ENCODE assay signal across 9 mouse cellular contexts in the genomic region with DNA sequence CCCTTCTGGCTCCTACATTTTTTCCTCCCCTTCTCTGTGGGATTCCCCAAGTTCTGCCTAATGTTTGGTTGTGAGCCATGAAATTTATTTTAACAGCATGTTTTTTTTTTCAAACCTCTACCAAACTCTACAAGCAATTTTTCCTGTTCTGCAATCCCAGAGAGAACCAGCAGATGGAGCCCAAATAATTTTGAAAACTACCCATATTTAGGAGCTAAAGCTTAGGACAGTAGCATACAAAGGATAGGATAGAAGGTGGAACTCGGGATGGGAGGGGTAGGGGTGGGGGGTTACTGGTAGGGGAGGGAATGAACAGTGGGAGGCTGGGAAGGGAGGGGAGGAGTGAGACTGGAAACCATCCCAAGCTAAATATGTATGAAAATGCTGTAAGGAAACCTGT. TPM values are rescaled to one million over a fixed set of nuclear protein-coding genes. Genes with fewer than 3 reads are reported as not detected.
A peak's percentile ranks its signal among the peaks of the same experiment; 100 is the strongest.
DNase-seq lines count a peak whose midpoint lies in the region; ATAC-seq and TF ChIP-seq lines count a peak whose summit lies in the region.
"Had no signal": no experiment of that assay in that cellular context is flagged by ENCODE, and none has a peak within 500 bp of the region (broad histone marks: within the 10 kb centered on the region; RNA-seq: fewer than 3 reads in every experiment).

No protein-coding gene starts in this region.

- WGBS in kidney, embryonic 14.5 days = 13% methylated on average over 1 of the region's 1 CpGs
- WGBS in midbrain, postnatal 0 days = 9% methylated on average over 1 of the region's 1 CpGs

- H3K27me3 ChIP-seq in kidney, embryonic 14.5 days (ENCODE audit: control insufficient read depth, insufficient read depth, low read length) = no peaks in the 10 kb centered on the region
- H3K27me3 ChIP-seq in G1E (ENCODE audit: insufficient read depth, low read length) = peaks cover 9% of the 10 kb centered on the region
- no peaks in the 10 kb centered on the region for H3K27me3 ChIP-seq in midbrain, postnatal 0 days (ENCODE audit: insufficient read depth, low read length)
- H3K27me3 ChIP-seq: embryonic facial prominence, embryonic 12.5 days had no signal

- no peaks in the 10 kb centered on the region for H3K9me3 ChIP-seq in kidney, embryonic 14.5 days (ENCODE audit: control insufficient read depth, low read length)
- H3K9me3 ChIP-seq in G1E (replicated peaks) = no peaks in the 10 kb centered on the region
- no peaks in the 10 kb centered on the region for H3K9me3 ChIP-seq in midbrain, postnatal 0 days (ENCODE audit: low read length)
- H3K9me3 ChIP-seq: embryonic facial prominence, embryonic 12.5 days had no signal

- no peak overlapping the region for H3K27ac ChIP-seq in kidney, embryonic 14.5 days (ENCODE audit: low read depth, low read length)
- H3K27ac ChIP-seq in midbrain, postnatal 0 days (ENCODE audit: low read depth, low read length) = no peak overlapping the region
- H3K27ac ChIP-seq: embryonic facial prominence, embryonic 12.5 days had no signal

- H3K4me3 ChIP-seq in kidney, embryonic 14.5 days (ENCODE audit: low read length) = no peak overlapping the region
- no peak overlapping the region for H3K4me3 ChIP-seq in G1E (ENCODE audit: low read depth, low read length)
- no peak overlapping the region for H3K4me3 ChIP-seq in midbrain, postnatal 0 days (ENCODE audit: low read depth, low read length)
- H3K4me3 ChIP-seq: embryonic facial prominence, embryonic 12.5 days had no signal

- no peak overlapping the region for H3K4me2 ChIP-seq in kidney, embryonic 14.5 days (replicated peaks; ENCODE audit: low read depth, low read length)
- no peak overlapping the region for H3K4me2 ChIP-seq in midbrain, postnatal 0 days (ENCODE audit: low read depth, low read length, poor library complexity, severe bottlenecking)
- H3K4me2 ChIP-seq: embryonic facial prominence, embryonic 12.5 days had no signal

- 0 out of 2 replicates have a peak, but pooled peaks have one; percentile 16 for TF ChIP-seq CTCF in G1E (IDR thresholded peaks at IDR 0.05; ENCODE audit: low read depth, low read length)
- peak; percentile 80 for TF ChIP-seq CTCF in midbrain, postnatal 0 days (IDR thresholded peaks at IDR 0.05)

- ATAC-seq in kidney, embryonic 14.5 days (ENCODE audit: low FRiP score, low TSS enrichment) = 0 out of 2 replicates have a peak, but pooled peaks have one; percentile 64
- ATAC-seq in G1E (ENCODE audit: extremely low read depth, insufficient number of reproducible peaks, low FRiP score, poor library complexity, severe bottlenecking) = no peak
- ATAC-seq in midbrain, postnatal 0 days (ENCODE audit: low FRiP score) = no peak

- DNase-seq in adrenal gland, postnatal 14 days = peak; percentile 27
- DNase-seq in adrenal gland, postnatal 25 days = no peak
- DNase-seq in kidney, adult 18-20 months = no peak
- peak; percentile 13 for DNase-seq in G1E (ENCODE audit: low spot score)
- DNase-seq in kidney, postnatal 10 days = peak; percentile 56
- DNase-seq in midbrain, postnatal 0 days (ENCODE audit: low spot score) = peak; percentile 62
- no peak for DNase-seq in ovary, postnatal 36 days (ENCODE audit: low spot score)

- H3K4me1 ChIP-seq in kidney, embryonic 14.5 days (ENCODE audit: control insufficient read depth, insufficient read depth, low read length) = no peaks in the 10 kb centered on the region
- H3K4me1 ChIP-seq in G1E (ENCODE audit: insufficient read depth, low read depth, low read length) = peaks cover 12% of the 10 kb centered on the region
- H3K4me1 ChIP-seq in midbrain, postnatal 0 days (ENCODE audit: insufficient read depth, low read length) = no peaks in the 10 kb centered on the region
- H3K4me1 ChIP-seq: embryonic facial prominence, embryonic 12.5 days had no signal

- H3K9ac ChIP-seq in kidney, embryonic 14.5 days (ENCODE audit: low read depth, low read length) = no peak overlapping the region
- no peak overlapping the region for H3K9ac ChIP-seq in midbrain, postnatal 0 days (replicated peaks; ENCODE audit: low read length, poor library complexity, severe bottlenecking)
- H3K9ac ChIP-seq: embryonic facial prominence, embryonic 12.5 days had no signal

- H3K36me3 ChIP-seq in kidney, embryonic 14.5 days (ENCODE audit: control insufficient read depth, insufficient read depth, low read length) = peaks cover 17% of the 10 kb centered on the region; the same call in 1 of the 2 replicates
- no peaks in the 10 kb centered on the region for H3K36me3 ChIP-seq in G1E (replicated peaks)
- no peaks in the 10 kb centered on the region for H3K36me3 ChIP-seq in midbrain, postnatal 0 days (ENCODE audit: insufficient read depth, low read length)

RNA-seq across cellular contexts. Expression of gene Cbr4, which starts 34.6 kb away (rescaled TPM):
- 76.7 and 88.7 TPM in 2 replicates for total RNA-seq in adrenal gland, postnatal 14 days (2021)
- total RNA-seq in adrenal gland, postnatal 25 days (2021) = 50.8 and 59.9 TPM in 2 replicates
- 30.6 and 40.2 TPM in 2 replicates for polyA plus RNA-seq in kidney, embryonic 14.5 days (2014; fragmentation: Nextera tagmentation; extraction: Ambion mirVana)
- total RNA-seq in G1E (2014; fragmentation: Nextera tagmentation) (35.6 and 44.2 TPM in 2 replicates), G1E (2017) (68.3 and 84.7 TPM in 2 replicates)
- polyA plus RNA-seq in G1E (2012) = 1.3 and 1.7 TPM in 2 replicates
- 8.8 TPM in 2 replicates for total RNA-seq in midbrain, postnatal 0 days (2014; rRNA removed)
- polyA plus RNA-seq in midbrain, postnatal 0 days (2015; fragmentation: Nextera tagmentation; extraction: Ambion mirVana) = 19.2 and 20.2 TPM in 2 replicates

Comparison
In these comparisons a context has a peak if more than half of its experiments do, and no peak if none do; other contexts are left out.
1. DNase-seq: peak in adrenal gland, postnatal 14 days (single experiment), G1E (single experiment), kidney, postnatal 10 days (single experiment) and midbrain, postnatal 0 days (single experiment); none in adrenal gland, postnatal 25 days (single experiment), kidney, adult 18-20 months (single experiment) and ovary, postnatal 36 days (single experiment).